Mouse (Mus musculus) forebrain, postnatal 0 days (tissue): ENCODE measurements at regions not wholly inside any gene's neighbourhood (a gene's known extent, or its start where the extent isn't known, plus 50 kb on each side); places are given as distances from the start of the nearest gene placed in this dataset.
A peak's percentile ranks its signal among the peaks of the same experiment; 100 is the strongest.
"Not testable (repeated sequence)": the region's sequence is repeated elsewhere in the genome, so short reads cannot be mapped to it uniquely, and the experiment has no call there.

ENCODE experiments used
- ATAC-seq: fragments of 200-750 bp; cut with Nextera tagmentation; 2 replicates; pipeline ENCODE4 v1.8.0; 2017; ENCODE audit warnings: mild to moderate bottlenecking, moderate library complexity
- DNase-seq: peaks from one replicate; pipeline ENCODE4 v3.0.0-alpha.2; 2015
- H3K27ac ChIP-seq: fragments of 300-500 bp; sonication (generic); 2 replicates; pipeline ENCODE4 v1.5.1; 2014; ENCODE audit warnings: low read depth, mild to moderate bottlenecking, antibody characterized with exemption, low read length, moderate library complexity, mixed read lengths
- H3K27me3 ChIP-seq: fragments of 300-500 bp; sonication (generic); 2 replicates; pipeline ENCODE4 v1.6.1; 2014; ENCODE audit warnings: mild to moderate bottlenecking, low read length, mixed read lengths; ENCODE audit not compliant: insufficient read depth
- H3K36me3 ChIP-seq: fragments of 300-500 bp; sonication (generic); 2 replicates; pipeline ENCODE4 v1.6.1; 2014; ENCODE audit warnings: mild to moderate bottlenecking, moderate library complexity; ENCODE audit not compliant: insufficient read depth
- H3K4me1 ChIP-seq: fragments of 300-500 bp; sonication (generic); 2 replicates; pipeline ENCODE4 v1.6.1; 2014; ENCODE audit warnings: antibody characterized with exemption; ENCODE audit not compliant: insufficient read depth
- H3K4me2 ChIP-seq: fragments of 300-500 bp; sonication (generic); 2 replicates; pipeline ENCODE4 v1.6.1; 2014; ENCODE audit warnings: low read depth, mild to moderate bottlenecking, moderate library complexity
- H3K4me3 ChIP-seq: fragments of 300-500 bp; sonication (generic); 2 replicates; pipeline ENCODE4 v1.5.1; 2014; ENCODE audit warnings: low read depth, low read length, mixed read lengths
- H3K9ac ChIP-seq: fragments of 300-500 bp; sonication (generic); 2 replicates; pipeline ENCODE4 v1.6.1; 2014; ENCODE audit warnings: mild to moderate bottlenecking
- H3K9me3 ChIP-seq: fragments of 300-500 bp; sonication (generic); 2 replicates; pipeline ENCODE4 v1.6.1; 2016; ENCODE audit warnings: low read length
- CTCF ChIP-seq: sonication (generic); IDR thresholded peaks from 2 replicates; pipeline ENCODE4 v1.5.1; 2016; ENCODE audit warnings: antibody characterized with exemption, control low read depth, low read depth
- WGBS: fragments of 180-500 bp; shearing (Covaris S2); extraction: QIAGEN DNeasy Blood & Tissue Kit; methylation state at CpG from one replicate; pipeline ENCODE4 v1.1.7; 2014; 5-methylcytosine and 5-hydroxymethylcytosine counted together

DNA sequence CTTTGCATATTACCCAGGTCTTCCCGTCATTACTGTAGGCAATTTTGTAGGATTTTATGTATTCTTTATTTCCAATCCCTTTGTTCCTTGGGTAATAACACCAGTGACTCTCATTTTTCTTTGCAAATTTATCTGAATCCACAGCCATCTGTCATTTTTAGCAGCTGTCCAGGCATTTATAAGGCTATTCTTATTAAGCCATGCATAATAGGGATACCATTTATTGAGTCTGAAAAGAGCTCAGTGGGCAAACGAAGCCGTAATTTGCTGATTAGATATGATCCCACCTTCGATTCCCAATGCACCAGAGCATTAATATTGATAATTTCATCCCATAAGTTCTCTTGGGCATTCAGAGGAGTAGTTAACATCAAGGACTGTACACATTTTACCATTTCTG, 243.3 kb upstream of the Tacstd2 start:
- ATAC-seq: no peak
- Histone ChIP-seq H3K27me3 (no peaks in the 10 kb centered on the region), H3K27ac (no peak overlapping the region), H3K9ac (no peak overlapping the region), H3K4me2 (no peak overlapping the region), H3K4me1 (no peaks in the 10 kb centered on the region), H3K4me3 (no peak overlapping the region), H3K36me3 (no peaks in the 10 kb centered on the region), H3K9me3 (no peaks in the 10 kb centered on the region)
- TF ChIP-seq CTCF: no peak
- DNase-seq: no peak
- 65% methylated on average over 4 of the region's 4 CpGs for WGBS

DNA sequence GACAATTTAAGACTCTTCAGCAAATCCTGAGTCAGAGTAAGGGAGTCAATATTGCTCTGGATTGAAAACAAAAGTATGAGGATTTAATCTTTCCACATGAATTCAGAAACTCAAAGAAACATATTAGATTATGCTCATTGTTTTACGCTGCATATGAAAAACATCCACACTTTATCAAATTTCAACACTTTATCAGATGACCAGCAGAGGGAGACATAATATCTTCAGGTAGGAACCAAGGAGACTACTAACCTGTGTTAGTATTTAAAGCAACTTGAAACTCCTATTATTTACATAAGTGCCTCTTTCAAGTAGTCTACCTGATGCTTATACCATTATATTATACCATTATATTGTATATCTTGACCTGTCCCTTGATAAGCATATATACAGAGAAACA, 218.5 kb upstream of the Tacstd2 start:
- not testable (repeated sequence) for H3K36me3 ChIP-seq, H3K9ac ChIP-seq, H3K4me1 ChIP-seq, DNase-seq, ATAC-seq, H3K9me3 ChIP-seq, H3K4me2 ChIP-seq, H3K27me3 ChIP-seq, H3K4me3 ChIP-seq, H3K27ac ChIP-seq
- WGBS: 81% methylated on average over 1 of the region's 1 CpGs

DNA sequence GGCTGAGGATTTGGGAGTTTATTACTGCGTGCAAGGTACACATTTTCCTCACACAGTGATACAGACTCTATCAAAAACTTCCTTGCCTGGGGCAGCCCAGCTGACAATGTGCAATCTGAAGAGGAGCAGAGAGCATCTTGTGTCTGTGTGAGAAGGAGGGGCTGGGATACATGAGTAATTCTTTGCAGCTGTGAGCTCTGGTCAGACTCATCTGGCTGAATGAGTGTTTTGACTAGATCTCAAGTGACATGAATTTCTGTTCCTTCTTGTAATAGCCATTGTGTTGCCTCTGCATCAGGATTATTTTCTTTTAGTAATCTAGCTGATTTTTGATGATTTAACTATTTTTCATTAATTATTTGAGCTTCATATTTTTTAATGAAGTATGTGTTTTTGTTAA, 190.0 kb upstream of the Tacstd2 start:
- Histone ChIP-seq H3K4me3 (no peak overlapping the region), H3K4me1 (no peaks in the 10 kb centered on the region), H3K9me3 (no peaks in the 10 kb centered on the region), H3K4me2 (no peak overlapping the region), H3K9ac (no peak overlapping the region), H3K27ac (no peak overlapping the region), H3K36me3 (no peaks in the 10 kb centered on the region), H3K27me3 (no peaks in the 10 kb centered on the region)
- ATAC-seq: no peak
- WGBS: 82% methylated on average over 1 of the region's 1 CpGs
- no peak for DNase-seq
- TF ChIP-seq CTCF: no peak

DNA sequence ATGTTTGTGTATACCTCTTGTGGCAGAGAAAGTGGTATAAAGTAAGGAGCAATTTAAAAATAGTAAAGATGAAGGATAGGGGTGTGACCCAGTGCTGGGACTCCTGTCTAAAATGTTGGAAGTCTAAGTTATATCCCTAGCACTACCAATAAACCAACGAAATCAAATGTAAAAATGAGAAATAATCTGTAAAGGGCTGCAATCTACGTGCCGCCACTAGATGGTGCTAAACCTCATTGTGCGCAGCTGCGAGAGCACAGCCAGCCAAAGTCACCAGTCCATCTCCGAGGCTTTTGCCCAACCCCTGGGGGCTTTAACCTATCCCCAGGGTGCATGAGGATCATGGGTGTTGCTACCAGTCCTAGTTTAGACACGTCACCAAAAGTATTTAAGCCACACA, 163.4 kb upstream of the Tacstd2 start:
- peak; percentile 45 for TF ChIP-seq CTCF
- not testable (repeated sequence) for ATAC-seq, H3K4me3 ChIP-seq, H3K27ac ChIP-seq, H3K4me1 ChIP-seq, H3K9ac ChIP-seq, H3K4me2 ChIP-seq, H3K9me3 ChIP-seq, H3K27me3 ChIP-seq, H3K36me3 ChIP-seq
- 10% methylated on average over 5 of the region's 7 CpGs for WGBS
- DNase-seq: peak; percentile 2

DNA sequence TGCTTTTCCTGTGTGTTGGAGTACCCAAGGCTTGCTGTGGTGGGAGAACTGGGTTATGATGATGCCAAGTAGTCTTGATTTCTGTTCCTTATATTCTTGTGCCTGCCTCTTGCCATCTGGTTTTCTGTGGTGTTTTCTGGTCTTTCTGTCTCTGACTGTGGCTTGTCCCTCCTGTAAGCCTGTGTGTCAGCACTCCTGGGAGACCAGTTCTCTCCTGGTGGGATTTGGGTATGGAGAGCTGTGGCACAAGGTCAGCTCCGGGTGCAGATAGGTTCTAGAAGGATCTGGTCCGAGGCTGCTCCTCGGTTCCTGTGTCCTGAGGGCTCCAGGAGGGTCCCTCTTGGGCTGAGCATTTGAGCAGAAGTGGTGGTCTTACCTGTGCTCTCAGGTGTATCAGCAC, 155.4 kb upstream of the Tacstd2 start:
- not testable (repeated sequence) for H3K4me3 ChIP-seq, H3K36me3 ChIP-seq, ATAC-seq, DNase-seq, H3K9ac ChIP-seq, H3K4me1 ChIP-seq, H3K4me2 ChIP-seq, H3K27ac ChIP-seq, H3K9me3 ChIP-seq, H3K27me3 ChIP-seq
- 63% methylated on average over 3 of the region's 3 CpGs for WGBS

DNA sequence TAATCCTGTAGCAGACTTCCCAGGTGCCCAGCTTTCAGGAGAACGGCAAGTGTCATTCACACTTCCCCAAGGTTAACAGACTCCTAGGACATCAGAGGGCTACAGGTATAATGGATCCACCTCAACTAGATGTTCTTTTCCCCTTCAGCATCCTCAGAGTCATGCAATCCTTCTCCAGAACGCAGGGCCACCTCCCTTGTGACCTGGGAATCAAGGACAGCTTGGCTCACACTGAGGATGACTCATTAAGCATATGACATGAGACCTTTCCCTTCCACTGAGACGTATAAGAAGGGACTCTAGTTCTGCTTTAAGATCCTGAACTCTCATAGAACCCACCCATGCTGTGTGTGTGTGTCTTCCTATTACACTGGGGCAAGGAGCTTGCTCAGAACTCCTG, 147.5 kb upstream of the Tacstd2 start:
- not testable (repeated sequence) for H3K36me3 ChIP-seq, H3K4me2 ChIP-seq, DNase-seq, ATAC-seq, H3K4me1 ChIP-seq, H3K9me3 ChIP-seq, H3K27me3 ChIP-seq, H3K4me3 ChIP-seq, H3K9ac ChIP-seq, H3K27ac ChIP-seq
- 70% methylated on average over 3 of the region's 3 CpGs for WGBS

DNA sequence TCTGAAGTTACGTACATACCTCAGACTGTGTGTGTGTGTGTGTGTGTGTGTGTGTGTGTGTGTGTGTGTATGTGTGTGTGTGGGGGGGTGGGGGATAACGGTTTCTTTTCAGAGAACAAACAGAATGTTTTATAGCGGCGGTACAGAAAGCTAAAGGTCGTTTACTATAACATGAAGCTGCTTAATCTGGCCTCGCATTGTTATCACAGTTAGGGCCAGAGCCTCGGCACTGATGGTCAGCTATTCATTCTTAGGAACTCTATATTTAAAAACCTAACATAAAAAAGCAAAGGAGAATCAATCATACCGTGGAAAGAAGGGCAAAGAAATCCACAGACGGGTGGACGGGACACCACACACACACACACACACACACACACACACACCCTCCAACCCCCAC, 146.0 kb upstream of the Tacstd2 start:
- ATAC-seq, H3K9me3 ChIP-seq, H3K27ac ChIP-seq, DNase-seq, H3K4me1 ChIP-seq, H3K36me3 ChIP-seq, H3K27me3 ChIP-seq, H3K9ac ChIP-seq, H3K4me2 ChIP-seq, H3K4me3 ChIP-seq: not testable (repeated sequence)
- WGBS: 60% methylated on average over 10 of the region's 10 CpGs

DNA sequence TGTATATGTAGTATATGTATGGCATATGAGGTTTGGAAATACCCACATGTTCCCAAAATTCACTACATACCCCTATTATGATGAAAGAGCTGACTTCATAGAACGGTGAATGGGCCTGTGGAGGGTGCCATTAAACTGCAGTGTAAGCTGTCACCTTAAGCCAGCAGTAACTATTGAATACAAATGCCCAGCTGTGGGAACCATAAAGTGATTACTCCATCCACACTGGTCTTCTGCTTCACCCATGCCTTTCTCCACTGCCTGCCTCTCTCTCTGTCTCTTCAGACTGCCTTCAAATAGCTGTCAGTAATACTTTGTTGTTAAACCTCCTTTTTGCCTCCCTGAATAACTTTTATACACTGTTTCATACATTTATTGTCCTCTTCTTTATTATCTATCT, 143.5 kb upstream of the Tacstd2 start:
- H3K4me2 ChIP-seq, H3K4me3 ChIP-seq, DNase-seq, H3K4me1 ChIP-seq, H3K27me3 ChIP-seq, ATAC-seq, H3K9me3 ChIP-seq, H3K36me3 ChIP-seq, H3K9ac ChIP-seq, H3K27ac ChIP-seq: not testable (repeated sequence)
- 43% methylated on average over 1 of the region's 1 CpGs for WGBS

DNA sequence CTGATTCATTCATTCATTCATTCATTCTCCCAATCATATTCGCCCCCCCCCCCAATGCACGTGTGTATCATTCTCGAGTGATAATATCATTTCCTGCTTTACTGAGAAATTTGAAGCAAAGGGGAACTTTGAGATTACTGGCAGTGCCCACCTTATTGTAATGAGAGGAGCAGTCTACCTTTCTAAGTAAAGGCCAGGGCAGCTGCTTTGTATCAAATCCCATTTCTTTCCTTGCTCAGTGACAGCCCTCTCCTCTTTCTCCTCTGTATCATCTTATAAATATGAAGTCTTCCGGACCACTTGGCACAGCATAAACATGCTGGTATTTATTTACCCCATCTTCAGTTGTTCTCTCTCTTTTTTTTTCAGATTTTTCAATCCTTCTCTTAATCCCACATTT, 139.1 kb upstream of the Tacstd2 start:
- not testable (repeated sequence) for DNase-seq, ATAC-seq, H3K4me1 ChIP-seq, H3K27me3 ChIP-seq, H3K27ac ChIP-seq, H3K4me3 ChIP-seq, H3K4me2 ChIP-seq, H3K9me3 ChIP-seq, H3K9ac ChIP-seq, H3K36me3 ChIP-seq
- 88% methylated on average over 4 of the region's 4 CpGs for WGBS

DNA sequence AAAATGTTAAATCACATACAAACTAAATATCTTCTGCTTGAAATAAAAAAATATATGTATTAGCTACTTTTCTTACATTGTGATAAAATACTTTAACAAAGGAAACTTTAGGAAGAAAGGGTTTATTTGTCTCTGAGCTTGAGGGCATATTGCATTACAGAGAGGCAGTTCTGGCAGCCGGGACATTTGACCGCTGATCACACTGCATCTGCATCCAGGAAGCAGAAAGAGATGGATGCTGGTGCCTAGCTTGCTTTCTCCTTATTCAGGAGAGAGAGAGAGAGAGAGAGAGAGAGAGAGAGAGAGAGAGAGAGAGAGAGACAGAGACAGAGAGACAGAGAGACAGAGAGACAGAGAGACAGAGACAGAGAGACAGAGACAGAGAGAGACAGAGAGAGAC, 137.7 kb upstream of the Tacstd2 start:
- not testable (repeated sequence) for H3K36me3 ChIP-seq, ATAC-seq, H3K27me3 ChIP-seq, H3K9me3 ChIP-seq, H3K27ac ChIP-seq, H3K4me3 ChIP-seq, H3K9ac ChIP-seq, H3K4me1 ChIP-seq, H3K4me2 ChIP-seq, DNase-seq
- 84% methylated on average over 2 of the region's 2 CpGs for WGBS

DNA sequence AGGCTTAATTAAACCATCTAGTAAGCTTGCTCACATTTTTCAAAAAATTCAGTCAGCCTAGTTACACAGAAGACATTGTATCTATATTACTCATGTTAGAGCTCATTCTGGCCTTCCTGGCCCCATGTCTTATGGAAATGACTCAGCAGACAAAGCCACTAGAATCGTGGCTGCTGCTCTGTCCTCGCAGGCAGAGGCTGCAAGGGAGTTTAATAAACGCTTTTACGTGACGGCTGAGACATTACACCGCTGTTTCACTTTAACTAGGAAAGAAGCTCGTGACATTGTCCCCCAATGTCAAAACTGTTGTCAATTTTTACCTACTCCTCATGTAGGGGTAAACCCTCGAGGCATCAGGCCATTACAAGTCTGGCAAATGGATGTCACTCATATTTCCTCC, 132.5 kb upstream of the Tacstd2 start:
- not testable (repeated sequence) for H3K4me1 ChIP-seq, H3K9ac ChIP-seq, H3K9me3 ChIP-seq, H3K27me3 ChIP-seq, ATAC-seq, H3K27ac ChIP-seq, DNase-seq, H3K36me3 ChIP-seq, H3K4me2 ChIP-seq, H3K4me3 ChIP-seq
- 86% methylated on average over 8 of the region's 8 CpGs for WGBS
